Mouse (Mus musculus): ENCODE measurements around the gene Acot8. TPM values are rescaled to one million over a fixed set of nuclear protein-coding genes. Genes with fewer than 3 reads are reported as not detected.

The Acot8 gene
- 10 to 100 TPM; 13.2 to 88.3 (median 46.7) TPM for total RNA-seq (2018; cell fraction: chromatin; rRNA removed)
- 10 to 100 TPM; 10.1 to 25.7 (median 18.6) TPM for total RNA-seq (2018; cell fraction: cytosol; rRNA removed)
- total RNA-seq (2018; cell fraction: nucleus; rRNA removed): 10 to 100 TPM in 25 of 26 experiments, 1 to 10 TPM in 1; 10.0 to 45.4 (median 28.2) TPM
- 9.7 to 17.7 TPM (median 17.1 TPM) in 3 replicates for polyA plus RNA-seq (2018)

GRCm38 (mm10) chr2:164804533-164805331 is at the start of gene Acot8, which contains the start of gene Zswim3:
Gene Acot8 (minus strand): TSS chr2:164804882.
Gene Zswim3 (plus strand): TSS chr2:164805098.
- Histone ChIP-seq H3K27ac (peak within 1 kb of the TSS; percentile 85), H3K36me3 (ENCODE audit: inconsistent target) (peaks cover 16% of the 10 kb centered on the region; the same call in 1 of the 2 replicates), H3K79me2 (ENCODE audit: inconsistent target) (peaks cover 71% of the 10 kb centered on the region), H3K4me3 (ENCODE audit: inconsistent target) (peak within 1 kb of the TSS; percentile 91)
- 2% methylated on average over 46 of the region's 47 CpGs for WGBS (ENCODE audit: missing documents)

- H3K79me2 ChIP-seq (ENCODE audit: inconsistent target): no peaks in the 10 kb centered on the region; the same call in 1 of the 2 replicates
- no peak overlapping the region for H3K4me3 ChIP-seq (ENCODE audit: inconsistent target)
- H3K36me3 ChIP-seq (ENCODE audit: inconsistent target): peaks cover 96% of the 10 kb centered on the region
- no peak overlapping the region for H3K27ac ChIP-seq
- 91% methylated on average over 8 of the region's 8 CpGs for WGBS (ENCODE audit: missing documents)
Observed at GRCm38 (mm10) chr2:164850061-164850460, 45.4 kb upstream of the Acot8 start.

GRCm38 (mm10) chr2:164845782-164846181 is 41.1 kb upstream of the Acot8 start:
- Histone ChIP-seq H3K79me2 (ENCODE audit: inconsistent target) (no peaks in the 10 kb centered on the region), H3K4me3 (ENCODE audit: inconsistent target) (no peak overlapping the region), H3K36me3 (ENCODE audit: inconsistent target) (peaks cover 88% of the 10 kb centered on the region), H3K27ac (no peak overlapping the region)
- 60% methylated on average over 3 of the region's 3 CpGs for WGBS (ENCODE audit: missing documents)

GRCm38 (mm10) chr2:164835164-164835563 is 30.5 kb upstream of the Acot8 start:
- Histone ChIP-seq H3K36me3 (ENCODE audit: inconsistent target) (peaks cover 41% of the 10 kb centered on the region), H3K79me2 (ENCODE audit: inconsistent target) (peaks cover 55% of the 10 kb centered on the region), H3K4me3 (ENCODE audit: inconsistent target) (peak overlapping the region; percentile 99), H3K27ac (peak overlapping the region; percentile 97)
- WGBS (ENCODE audit: missing documents): 97% methylated on average over 4 of the region's 4 CpGs

GRCm38 (mm10) chr2:164834531-164834930 is 29.8 kb upstream of the Acot8 start:
- 46% methylated on average over 8 of the region's 8 CpGs for WGBS (ENCODE audit: missing documents)
- Histone ChIP-seq H3K4me3 (ENCODE audit: inconsistent target) (peak overlapping the region; percentile 99), H3K27ac (peak overlapping the region; percentile 97)

GRCm38 (mm10) chr2:164833314-164833959 is 28.8 kb upstream of the Acot8 start, which contains the start of gene Neurl2:
Gene Neurl2 (minus strand): TSS chr2:164833456.
- Histone ChIP-seq H3K4me3 (ENCODE audit: inconsistent target) (peak within 1 kb of the TSS; percentile 99), H3K36me3 (ENCODE audit: inconsistent target) (peaks cover 25% of the 10 kb centered on the region), H3K79me2 (ENCODE audit: inconsistent target) (peaks cover 55% of the 10 kb centered on the region), H3K27ac (peak within 1 kb of the TSS; percentile 97)
- WGBS (ENCODE audit: missing documents): under 1% methylated on average over 31 of the region's 31 CpGs

More at GRCm38 (mm10) chr2:164834531-164834930, 29.8 kb upstream of the Acot8 start:
- H3K79me2 ChIP-seq (ENCODE audit: inconsistent target): peaks cover 55% of the 10 kb centered on the region
- peaks cover 35% of the 10 kb centered on the region for H3K36me3 ChIP-seq (ENCODE audit: inconsistent target)

GRCm38 (mm10) chr2:164832748-164833301 is 28.1 kb upstream of the Acot8 start, which contains the start of gene Ctsa:
Gene Ctsa (plus strand): TSS chr2:164832873.
- WGBS (ENCODE audit: missing documents): 1% methylated on average over 33 of the region's 35 CpGs
- Histone ChIP-seq H3K79me2 (ENCODE audit: inconsistent target) (peaks cover 55% of the 10 kb centered on the region), H3K4me3 (ENCODE audit: inconsistent target) (peak within 1 kb of the TSS; percentile 99), H3K27ac (peak within 1 kb of the TSS; percentile 97), H3K36me3 (ENCODE audit: inconsistent target) (peaks cover 25% of the 10 kb centered on the region)

GRCm38 (mm10) chr2:164832032-164832747 is 27.5 kb upstream of the Acot8 start:
- H3K4me3 ChIP-seq (ENCODE audit: inconsistent target): peak overlapping the region; percentile 99
- H3K79me2 ChIP-seq (ENCODE audit: inconsistent target): peaks cover 49% of the 10 kb centered on the region
- H3K27ac ChIP-seq: peak overlapping the region; percentile 97
- peaks cover 25% of the 10 kb centered on the region for H3K36me3 ChIP-seq (ENCODE audit: inconsistent target)
- 56% methylated on average over 9 of the region's 16 CpGs for WGBS (ENCODE audit: missing documents)

GRCm38 (mm10) chr2:164831029-164831428 is 26.3 kb upstream of the Acot8 start:
- peaks cover 25% of the 10 kb centered on the region for H3K36me3 ChIP-seq (ENCODE audit: inconsistent target)
- no peak overlapping the region for H3K27ac ChIP-seq
- 98% methylated on average over 6 of the region's 10 CpGs for WGBS (ENCODE audit: missing documents)
- H3K79me2 ChIP-seq (ENCODE audit: inconsistent target): peaks cover 38% of the 10 kb centered on the region
- H3K4me3 ChIP-seq (ENCODE audit: inconsistent target): no peak overlapping the region

GRCm38 (mm10) chr2:164829090-164829489 is 24.4 kb upstream of the Acot8 start:
- WGBS (ENCODE audit: missing documents): 78% methylated on average over 1 of the region's 1 CpGs
- Histone ChIP-seq H3K27ac (no peak overlapping the region), H3K79me2 (ENCODE audit: inconsistent target) (peaks cover 29% of the 10 kb centered on the region), H3K4me3 (ENCODE audit: inconsistent target) (no peak overlapping the region), H3K36me3 (ENCODE audit: inconsistent target) (peaks cover 35% of the 10 kb centered on the region)

- H3K4me3 ChIP-seq (ENCODE audit: inconsistent target): no peak within 1 kb of the TSS
- no peak within 1 kb of the TSS for H3K27ac ChIP-seq
- H3K79me2 ChIP-seq (ENCODE audit: inconsistent target): peaks cover 28% of the 10 kb centered on the region; the same call in 1 of the 2 replicates
- WGBS (ENCODE audit: missing documents): 98% methylated on average over 6 of the region's 6 CpGs
- peaks cover 35% of the 10 kb centered on the region for H3K36me3 ChIP-seq (ENCODE audit: inconsistent target)
Observed at GRCm38 (mm10) chr2:164828437-164828836, 23.8 kb upstream of the Acot8 start, which contains the start of gene Spata25. Gene Spata25 (minus strand): TSS chr2:164828537.

- Histone ChIP-seq H3K27ac (no peak overlapping the region), H3K79me2 (ENCODE audit: inconsistent target) (peaks cover 23% of the 10 kb centered on the region; the same call in 1 of the 2 replicates), H3K4me3 (ENCODE audit: inconsistent target) (no peak overlapping the region), H3K36me3 (ENCODE audit: inconsistent target) (peaks cover 35% of the 10 kb centered on the region)
- WGBS (ENCODE audit: missing documents): 94% methylated on average over 16 of the region's 16 CpGs
Observed at GRCm38 (mm10) chr2:164827146-164827850, 22.6 kb upstream of the Acot8 start.

- H3K27ac ChIP-seq: no peak overlapping the region
- H3K4me3 ChIP-seq (ENCODE audit: inconsistent target): no peak overlapping the region
- 96% methylated on average over 17 of the region's 17 CpGs for WGBS (ENCODE audit: missing documents)
- peaks cover 37% of the 10 kb centered on the region for H3K36me3 ChIP-seq (ENCODE audit: inconsistent target)
- H3K79me2 ChIP-seq (ENCODE audit: inconsistent target): peaks cover 17% of the 10 kb centered on the region; the same call in 1 of the 2 replicates
Observed at GRCm38 (mm10) chr2:164825521-164825920, 20.8 kb upstream of the Acot8 start.
